Mouse (Mus musculus) neural tube, embryonic 10.5 days (tissue): Measurements from ENCODE around the gene Dsel.

Source experiments
- DNase-seq: peaks from one replicate; pipeline ENCODE4 v3.0.0-alpha.2; 2017; ENCODE audit warnings: low spot score; ENCODE audit errors: extremely low spot score

The Dsel gene

DNA sequence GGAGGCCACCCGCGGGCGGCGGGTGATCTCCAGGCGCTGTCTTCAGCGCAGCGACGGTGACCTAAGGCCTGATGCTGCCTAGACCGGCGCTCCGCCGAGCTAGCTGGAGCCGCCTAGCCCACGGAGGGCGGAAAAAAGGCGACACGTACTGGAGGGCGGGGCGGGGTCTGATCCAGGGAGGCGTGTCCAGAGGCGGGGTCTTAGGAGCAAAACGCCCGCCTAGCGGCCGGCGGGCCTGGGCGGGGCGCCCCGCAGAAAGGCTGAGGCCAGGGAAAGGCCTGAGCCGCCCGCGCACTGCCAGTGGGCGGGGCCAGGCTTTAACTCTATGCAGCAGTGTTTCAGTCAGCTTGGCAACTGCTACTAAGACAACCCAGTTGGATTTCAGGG is at the start of gene Dsel:
TSS of gene Dsel (minus strand) at position 140 of the 387 bp plus-strand sequence.
- DNase-seq, result peak; percentile 92

- no peak for DNase-seq
Measured at GRCm38 (mm10) chr1:111911424-111911823, 46.7 kb upstream of the Dsel start.

- DNase-seq, result no peak
Measured at GRCm38 (mm10) chr1:111883336-111883735, 18.6 kb upstream of the Dsel start.

- no peak for DNase-seq
Measured at GRCm38 (mm10) chr1:111875784-111876183, 11.1 kb upstream of the Dsel start.

- DNase-seq, result no peak
Measured at GRCm38 (mm10) chr1:111873196-111873595, 8.5 kb upstream of the Dsel start.

- DNase-seq, result no peak
Measured at GRCm38 (mm10) chr1:111865467-111865866, 749 bp upstream of the Dsel start.

- DNase-seq, result peak; percentile 73
Measured at GRCm38 (mm10) chr1:111864063-111864778, 497 bp downstream of the Dsel start.

DNA sequence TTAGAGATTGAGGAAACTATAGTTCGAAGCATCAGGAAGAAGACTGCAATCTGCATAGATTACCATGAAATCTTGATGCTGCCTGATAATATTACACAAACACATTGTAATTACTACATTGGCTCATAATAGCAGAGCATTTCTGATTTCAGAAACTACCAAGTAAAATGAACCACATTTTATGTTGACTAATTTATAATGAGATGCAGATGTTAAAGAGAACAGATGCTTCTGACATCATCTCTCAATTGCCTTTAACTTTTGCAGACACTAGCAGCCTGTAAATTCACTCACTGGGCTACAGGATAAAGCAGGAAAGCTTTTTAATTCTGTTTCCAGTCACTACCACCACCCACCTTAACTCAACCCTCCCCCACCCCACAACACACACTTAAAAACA is 6.9 kb downstream of the Dsel start:
- DNase-seq, result no peak

- no peak for DNase-seq
Measured at GRCm38 (mm10) chr1:111852439-111852838, 12.3 kb downstream of the Dsel start.

DNA sequence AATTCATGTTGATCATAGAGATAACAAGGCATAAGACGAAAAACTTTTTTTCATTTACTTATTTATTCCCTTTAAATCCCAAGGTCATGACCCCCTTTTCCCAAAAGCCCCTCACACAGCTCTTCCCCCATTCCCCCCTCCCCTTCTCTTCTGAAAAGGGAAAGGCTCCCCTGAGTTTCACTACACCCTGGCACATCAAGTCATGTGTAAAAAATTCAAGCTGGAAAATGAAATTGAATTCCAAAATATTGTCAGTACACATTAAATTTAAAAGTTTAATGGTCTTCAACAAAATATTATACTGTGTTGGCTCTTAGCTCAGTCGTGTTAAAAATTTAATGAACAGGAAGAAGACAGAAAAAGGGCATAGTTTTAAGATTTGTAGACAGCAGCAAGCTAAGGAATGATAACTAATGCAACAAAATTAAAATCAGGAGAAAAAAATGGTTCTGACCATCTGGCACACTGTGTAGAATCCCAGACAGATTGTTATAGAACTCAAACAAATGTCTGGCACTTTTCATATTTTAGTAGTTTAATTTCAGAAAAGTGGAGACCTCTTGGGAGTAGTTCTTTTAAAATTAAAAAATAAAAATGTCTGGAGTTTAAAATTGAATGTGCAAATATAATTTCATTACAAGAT is 31.0 kb downstream of the Dsel start:
- no peak for DNase-seq
